Mouse (Mus musculus): ENCODE measurements around the gene Tnrc18. TPM values are rescaled to one million over a fixed set of nuclear protein-coding genes. Genes with fewer than 3 reads are reported as not detected.

Tnrc18 gene
- polyA plus RNA-seq, 1 experiment from 2014 or later, result 19.7 TPM

GRCm38 (mm10) chr5:142764306-142764705 is 53.2 kb downstream of the Tnrc18 start:
- peaks cover 22% of the 10 kb centered on the region for H3K36me3 ChIP-seq (ENCODE audit: control insufficient read depth, insufficient read depth, low read length)

DNA sequence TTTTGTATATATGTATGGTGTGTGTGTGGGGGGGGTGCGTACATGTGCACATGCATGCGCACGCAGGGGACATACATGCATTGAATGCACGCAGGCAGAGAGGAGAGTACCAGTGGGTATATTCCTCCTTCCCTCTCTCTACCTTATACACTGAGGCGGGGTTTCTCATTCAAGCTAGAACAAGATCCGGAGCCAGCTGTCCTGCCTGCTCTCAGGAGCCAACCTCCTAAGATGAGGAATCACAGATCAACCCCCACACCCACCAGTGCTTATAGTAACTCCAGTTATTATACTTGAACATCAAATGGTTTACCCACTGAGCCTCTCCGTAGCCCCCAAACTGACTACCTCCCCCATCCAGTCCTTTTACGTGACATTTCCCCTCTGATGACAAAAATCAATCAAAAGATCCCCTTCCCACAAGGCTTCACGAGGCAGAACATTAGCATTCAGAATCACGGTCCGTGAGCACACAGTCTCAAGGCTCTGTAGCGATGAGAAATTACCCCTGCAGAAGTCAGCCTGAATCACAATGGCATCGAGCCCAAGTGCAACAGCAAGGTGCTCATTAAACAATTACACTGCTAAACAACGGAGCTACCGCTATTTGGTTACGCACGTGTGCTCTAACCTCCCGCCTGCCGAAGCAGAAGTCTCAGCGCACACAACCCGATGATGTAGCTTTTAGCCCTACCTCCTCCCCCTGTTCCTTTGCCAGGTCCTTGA is 55.2 kb downstream of the Tnrc18 start:
- 52% methylated on average over 21 of the region's 21 CpGs for WGBS

More at GRCm38 (mm10) chr5:142764306-142764705, 53.2 kb downstream of the Tnrc18 start:
- Histone ChIP-seq H3K9ac (ENCODE audit: low read depth, low read length) (no peak overlapping the region), H3K4me3 (ENCODE audit: low read length) (no peak overlapping the region), H3K27ac (ENCODE audit: low read depth, low read length) (no peak overlapping the region), H3K4me2 (ENCODE audit: low read length) (no peak overlapping the region), H3K9me3 (ENCODE audit: control insufficient read depth, low read length) (no peaks in the 10 kb centered on the region), H3K27me3 (replicated peaks; ENCODE audit: control insufficient read depth, insufficient read depth, low read length) (no peaks in the 10 kb centered on the region), H3K4me1 (ENCODE audit: control insufficient read depth, insufficient read depth, low read depth, low read length) (peaks cover 41% of the 10 kb centered on the region)
- WGBS, result 47% methylated on average over 9 of the region's 11 CpGs
- ATAC-seq, result no peak

DNA sequence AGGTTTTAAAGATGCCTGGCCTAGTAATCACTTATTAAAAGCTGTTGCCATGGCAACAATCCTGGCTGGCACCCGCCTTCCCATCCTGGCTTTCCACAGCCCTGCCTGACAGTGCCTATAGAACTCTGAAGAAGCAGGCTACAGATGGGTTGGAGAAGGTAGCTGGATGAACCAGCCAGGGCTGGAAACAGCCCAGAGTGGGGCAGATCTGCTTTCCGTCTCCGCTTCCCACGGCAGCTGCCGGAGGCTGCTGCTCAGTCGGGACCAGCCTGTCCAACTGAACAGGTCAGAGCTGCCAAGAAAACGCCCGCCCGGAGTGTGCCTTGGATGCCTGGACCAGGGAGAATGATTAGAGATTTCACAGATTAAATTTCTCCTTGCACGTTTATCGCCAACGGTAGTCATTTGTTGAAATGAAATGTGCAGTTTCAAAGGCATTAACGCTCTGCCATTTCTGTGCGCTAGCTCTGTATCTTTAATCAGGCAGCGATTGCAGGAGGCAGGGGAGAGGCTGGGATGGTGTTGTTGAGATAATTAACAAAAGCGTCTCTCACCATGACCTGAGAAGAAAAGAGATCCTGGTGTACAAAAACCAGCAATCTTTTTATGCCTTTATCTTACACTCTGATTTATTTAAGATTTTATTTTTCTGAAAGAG is 56.0 kb downstream of the Tnrc18 start:
- WGBS, result 26% methylated on average over 16 of the region's 16 CpGs
- H3K4me3 ChIP-seq (ENCODE audit: low read length), result no peak overlapping the region
- peak overlapping the region; percentile 82 for H3K27ac ChIP-seq (ENCODE audit: low read depth, low read length)
- H3K9ac ChIP-seq (ENCODE audit: low read depth, low read length), result peak overlapping the region; percentile 37; the same call in 1 of the 2 replicates
- H3K4me2 ChIP-seq (ENCODE audit: low read length), result 0 out of 2 replicates have a peak overlapping the region, but pooled peaks have one; percentile 12
- H3K36me3 ChIP-seq (ENCODE audit: control insufficient read depth, insufficient read depth, low read length), result peaks cover 37% of the 10 kb centered on the region
- ATAC-seq, result peak; percentile 81
- no peaks in the 10 kb centered on the region for H3K27me3 ChIP-seq (replicated peaks; ENCODE audit: control insufficient read depth, insufficient read depth, low read length)
- peaks cover 28% of the 10 kb centered on the region for H3K4me1 ChIP-seq (ENCODE audit: control insufficient read depth, insufficient read depth, low read depth, low read length)
- H3K9me3 ChIP-seq (ENCODE audit: control insufficient read depth, low read length), result no peaks in the 10 kb centered on the region

More for the DNA sequence above, 55.2 kb downstream of the Tnrc18 start:
- peaks cover 34% of the 10 kb centered on the region for H3K36me3 ChIP-seq (ENCODE audit: control insufficient read depth, insufficient read depth, low read length)
- H3K4me1 ChIP-seq (ENCODE audit: control insufficient read depth, insufficient read depth, low read depth, low read length), result peaks cover 28% of the 10 kb centered on the region
- H3K27ac ChIP-seq (ENCODE audit: low read depth, low read length), result peak overlapping the region; percentile 82
- H3K9ac ChIP-seq (ENCODE audit: low read depth, low read length), result peak overlapping the region; percentile 35
- no peaks in the 10 kb centered on the region for H3K27me3 ChIP-seq (replicated peaks; ENCODE audit: control insufficient read depth, insufficient read depth, low read length)
- no peak overlapping the region; the same call in 1 of the 2 replicates for H3K4me2 ChIP-seq (ENCODE audit: low read length)
- no peaks in the 10 kb centered on the region for H3K9me3 ChIP-seq (ENCODE audit: control insufficient read depth, low read length)
- H3K4me3 ChIP-seq (ENCODE audit: low read length), result no peak overlapping the region
- 0 out of 2 replicates have a peak, but pooled peaks have one; percentile 15 for ATAC-seq

DNA sequence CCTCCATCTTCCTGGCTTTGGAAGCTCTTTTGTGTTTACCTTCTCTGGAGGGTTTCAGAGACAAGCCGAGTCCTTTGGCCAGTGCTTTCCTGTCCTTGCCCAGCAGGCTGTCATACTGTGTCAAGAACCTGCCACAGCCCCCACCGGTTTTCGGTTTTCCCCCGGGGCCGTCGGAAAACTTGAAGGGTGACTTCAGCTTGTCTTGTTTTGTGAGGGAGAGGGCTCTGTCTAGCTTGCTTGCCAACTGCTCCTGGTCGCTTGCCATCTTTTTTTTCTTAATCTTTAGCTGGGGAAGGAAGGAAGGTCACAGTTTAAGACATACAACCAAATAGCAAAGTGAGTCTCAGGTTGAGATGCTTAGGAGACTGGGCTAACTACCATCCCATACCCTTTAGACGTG is 57.7 kb downstream of the Tnrc18 start:
- WGBS, result 64% methylated on average over 8 of the region's 8 CpGs
- Histone ChIP-seq H3K9ac (ENCODE audit: low read depth, low read length) (no peak overlapping the region), H3K4me1 (ENCODE audit: control insufficient read depth, insufficient read depth, low read depth, low read length) (peaks cover 31% of the 10 kb centered on the region), H3K4me3 (ENCODE audit: low read length) (no peak overlapping the region), H3K9me3 (ENCODE audit: control insufficient read depth, low read length) (no peaks in the 10 kb centered on the region), H3K27ac (ENCODE audit: low read depth, low read length) (peak overlapping the region; percentile 44), H3K27me3 (replicated peaks; ENCODE audit: control insufficient read depth, insufficient read depth, low read length) (no peaks in the 10 kb centered on the region), H3K4me2 (ENCODE audit: low read length) (no peak overlapping the region), H3K36me3 (ENCODE audit: control insufficient read depth, insufficient read depth, low read length) (peaks cover 36% of the 10 kb centered on the region)
- ATAC-seq, result no peak

DNA sequence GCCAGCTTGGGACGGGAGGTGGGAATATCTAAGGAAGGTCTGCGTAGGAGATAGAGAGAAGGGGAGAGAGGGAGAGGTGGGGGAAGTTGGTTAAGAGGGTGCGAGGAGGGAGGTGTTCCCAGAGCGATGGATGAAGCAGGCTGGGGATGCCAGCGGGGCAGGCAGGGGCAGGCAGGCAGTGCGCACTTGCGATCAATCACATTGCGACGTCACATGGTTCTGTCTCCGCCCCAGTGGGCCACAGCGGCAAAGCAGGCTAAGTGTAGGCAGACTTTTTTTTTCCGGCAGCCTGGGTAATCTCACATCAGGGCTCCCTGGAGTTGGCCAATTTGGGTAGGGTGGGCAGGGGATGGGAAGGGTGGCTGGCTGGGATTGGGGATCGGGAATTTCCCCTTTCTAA is 65.2 kb downstream of the Tnrc18 start:
- H3K9me3 ChIP-seq (ENCODE audit: control insufficient read depth, low read length), result no peaks in the 10 kb centered on the region
- no peak overlapping the region for H3K4me3 ChIP-seq (ENCODE audit: low read length)
- H3K36me3 ChIP-seq (ENCODE audit: control insufficient read depth, insufficient read depth, low read length), result peaks cover 30% of the 10 kb centered on the region
- WGBS, result 49% methylated on average over 13 of the region's 13 CpGs
- H3K27ac ChIP-seq (ENCODE audit: low read depth, low read length), result no peak overlapping the region
- peaks cover 6% of the 10 kb centered on the region for H3K4me1 ChIP-seq (ENCODE audit: control insufficient read depth, insufficient read depth, low read depth, low read length)
- no peak overlapping the region for H3K9ac ChIP-seq (ENCODE audit: low read depth, low read length)
- no peak for ATAC-seq
- H3K27me3 ChIP-seq (replicated peaks; ENCODE audit: control insufficient read depth, insufficient read depth, low read length), result no peaks in the 10 kb centered on the region
- H3K4me2 ChIP-seq (ENCODE audit: low read length), result no peak overlapping the region

GRCm38 (mm10) chr5:142750173-142750572 is 67.3 kb downstream of the Tnrc18 start:
- no peaks in the 10 kb centered on the region for H3K9me3 ChIP-seq (ENCODE audit: control insufficient read depth, low read length)
- no peak overlapping the region for H3K4me2 ChIP-seq (ENCODE audit: low read length)
- 85% methylated on average over 11 of the region's 11 CpGs for WGBS
- H3K4me3 ChIP-seq (ENCODE audit: low read length), result no peak overlapping the region
- no peak overlapping the region for H3K9ac ChIP-seq (ENCODE audit: low read depth, low read length)
- H3K4me1 ChIP-seq (ENCODE audit: control insufficient read depth, insufficient read depth, low read depth, low read length), result peaks cover 5% of the 10 kb centered on the region
- no peaks in the 10 kb centered on the region for H3K27me3 ChIP-seq (replicated peaks; ENCODE audit: control insufficient read depth, insufficient read depth, low read length)
- ATAC-seq, result no peak
- no peak overlapping the region for H3K27ac ChIP-seq (ENCODE audit: low read depth, low read length)
- peaks cover 28% of the 10 kb centered on the region for H3K36me3 ChIP-seq (ENCODE audit: control insufficient read depth, insufficient read depth, low read length)

GRCm38 (mm10) chr5:142747026-142747629 is 70.3 kb downstream of the Tnrc18 start:
- no peaks in the 10 kb centered on the region; the same call in 1 of the 2 replicates for H3K4me1 ChIP-seq (ENCODE audit: control insufficient read depth, insufficient read depth, low read depth, low read length)
- no peak overlapping the region for H3K27ac ChIP-seq (ENCODE audit: low read depth, low read length)
- WGBS, result 70% methylated on average over 12 of the region's 12 CpGs
- ATAC-seq, result no peak
- H3K4me2 ChIP-seq (ENCODE audit: low read length), result no peak overlapping the region
- no peak overlapping the region for H3K9ac ChIP-seq (ENCODE audit: low read depth, low read length)
- H3K4me3 ChIP-seq (ENCODE audit: low read length), result no peak overlapping the region
- H3K9me3 ChIP-seq (ENCODE audit: control insufficient read depth, low read length), result no peaks in the 10 kb centered on the region
- H3K27me3 ChIP-seq (replicated peaks; ENCODE audit: control insufficient read depth, insufficient read depth, low read length), result no peaks in the 10 kb centered on the region
- peaks cover 50% of the 10 kb centered on the region for H3K36me3 ChIP-seq (ENCODE audit: control insufficient read depth, insufficient read depth, low read length)

DNA sequence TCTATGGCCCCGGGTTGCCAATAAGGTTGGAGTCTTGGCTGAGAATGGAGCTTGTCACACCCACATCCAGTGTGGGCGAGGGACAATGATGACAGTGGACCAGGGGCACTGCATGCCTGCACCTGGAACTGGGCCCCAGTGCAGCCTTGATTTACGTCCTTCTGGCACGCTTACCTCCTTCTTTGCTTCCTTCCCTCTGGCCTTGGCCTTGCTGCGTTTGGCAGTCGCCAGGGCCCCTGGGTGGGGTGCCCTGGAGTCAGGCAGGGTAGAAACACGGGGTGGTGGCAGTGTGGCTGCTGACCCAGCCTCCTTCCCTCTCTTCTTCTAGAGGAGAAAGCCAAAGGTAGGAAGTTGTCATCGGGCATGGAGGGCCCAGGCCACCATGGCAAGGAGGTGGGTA is 77.5 kb downstream of the Tnrc18 start:
- Histone ChIP-seq H3K27ac (ENCODE audit: low read depth, low read length) (no peak overlapping the region), H3K9me3 (ENCODE audit: control insufficient read depth, low read length) (no peaks in the 10 kb centered on the region), H3K4me1 (ENCODE audit: control insufficient read depth, insufficient read depth, low read depth, low read length) (no peaks in the 10 kb centered on the region), H3K27me3 (replicated peaks; ENCODE audit: control insufficient read depth, insufficient read depth, low read length) (no peaks in the 10 kb centered on the region), H3K4me3 (ENCODE audit: low read length) (no peak overlapping the region), H3K36me3 (ENCODE audit: control insufficient read depth, insufficient read depth, low read length) (peaks cover 59% of the 10 kb centered on the region), H3K9ac (ENCODE audit: low read depth, low read length) (no peak overlapping the region), H3K4me2 (ENCODE audit: low read length) (no peak overlapping the region)
- WGBS, result 77% methylated on average over 8 of the region's 8 CpGs
- no peak for ATAC-seq

DNA sequence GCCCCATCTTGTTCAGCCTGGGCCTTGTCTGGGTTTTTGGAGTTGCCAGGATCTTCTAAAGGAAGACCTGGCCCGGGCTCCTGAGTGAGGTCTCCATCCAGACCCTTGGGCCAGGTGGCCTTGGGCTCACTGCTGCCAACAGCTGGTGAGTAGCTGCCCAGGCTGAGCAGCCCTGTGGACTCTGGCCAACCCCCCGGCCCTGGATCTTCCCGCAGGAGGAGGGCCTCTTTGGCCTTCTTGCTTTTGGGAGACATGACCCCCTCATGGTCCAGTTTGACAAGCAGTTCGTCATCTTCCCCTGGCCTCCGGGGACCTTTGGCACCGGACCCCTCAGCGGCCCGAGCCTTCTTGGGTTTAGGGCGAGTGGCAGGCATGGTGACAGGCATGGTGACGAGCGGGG is 85.5 kb downstream of the Tnrc18 start:
- Histone ChIP-seq H3K4me1 (ENCODE audit: control insufficient read depth, insufficient read depth, low read depth, low read length) (no peaks in the 10 kb centered on the region), H3K4me2 (ENCODE audit: low read length) (no peak overlapping the region), H3K9ac (ENCODE audit: low read depth, low read length) (no peak overlapping the region), H3K27ac (ENCODE audit: low read depth, low read length) (no peak overlapping the region), H3K9me3 (ENCODE audit: control insufficient read depth, low read length) (no peaks in the 10 kb centered on the region), H3K4me3 (ENCODE audit: low read length) (no peak overlapping the region), H3K36me3 (ENCODE audit: control insufficient read depth, insufficient read depth, low read length) (peaks cover 81% of the 10 kb centered on the region), H3K27me3 (replicated peaks; ENCODE audit: control insufficient read depth, insufficient read depth, low read length) (no peaks in the 10 kb centered on the region)
- ATAC-seq, result no peak
- 85% methylated on average over 11 of the region's 11 CpGs for WGBS

All from hindbrain, embryonic 16.5 days (tissue).